Mouse (Mus musculus) neural tube, embryonic 14.5 days (tissue): ENCODE measurements around the gene Bves. TPM values are rescaled to one million over a fixed set of nuclear protein-coding genes. Genes with fewer than 3 reads are reported as not detected.

Source experiments
- ATAC-seq: fragments of 200-750 bp; cut with Nextera tagmentation; 2 replicates; pipeline ENCODE4 v1.8.0; 2017; ENCODE audit warnings: low read depth, mild to moderate bottlenecking, moderate TSS enrichment, moderate library complexity
- H3K27ac ChIP-seq: fragments of 300-500 bp; sonication (generic); 2 replicates; pipeline ENCODE4 v1.5.1; 2014; ENCODE audit warnings: low read depth, mild to moderate bottlenecking, control low read depth, low read length, moderate library complexity, mixed read lengths
- H3K27me3 ChIP-seq: fragments of 300-500 bp; sonication (generic); 2 replicates; pipeline ENCODE4 v1.6.1; 2014; ENCODE audit warnings: low read length; ENCODE audit not compliant: control insufficient read depth, insufficient read depth
- H3K36me3 ChIP-seq: fragments of 300-500 bp; sonication (generic); 2 replicates; pipeline ENCODE4 v1.6.1; 2014; ENCODE audit warnings: low read length, mixed read lengths; ENCODE audit not compliant: control insufficient read depth, insufficient read depth
- H3K4me1 ChIP-seq: fragments of 300-500 bp; sonication (generic); 2 replicates; pipeline ENCODE4 v1.6.1; 2014; ENCODE audit warnings: low read length; ENCODE audit not compliant: control insufficient read depth, insufficient read depth
- H3K4me2 ChIP-seq: fragments of 300-500 bp; sonication (generic); 2 replicates; pipeline ENCODE4 v1.6.1; 2014; ENCODE audit warnings: mild to moderate bottlenecking, low read depth, low read length, control low read depth
- H3K4me3 ChIP-seq: fragments of 300-500 bp; sonication (generic); 2 replicates; pipeline ENCODE4 v1.5.1; 2014; ENCODE audit warnings: low read depth, low read length, control low read depth, mixed read lengths
- H3K9ac ChIP-seq: fragments of 300-500 bp; sonication (generic); replicated peaks from 2 replicates; pipeline ENCODE4 v1.6.1; 2014; ENCODE audit warnings: low read depth, mild to moderate bottlenecking, control low read depth, low read length, mixed read lengths
- H3K9me3 ChIP-seq: fragments of 300-500 bp; sonication (generic); 2 replicates; pipeline ENCODE4 v1.6.1; 2016; ENCODE audit warnings: low read length; ENCODE audit not compliant: control insufficient read depth
- WGBS: fragments of 180-500 bp; shearing (Covaris S2); extraction: QIAGEN DNeasy Blood & Tissue Kit; methylation state at CpG from one replicate; pipeline ENCODE4 v1.1.7; 2014; 5-methylcytosine and 5-hydroxymethylcytosine counted together
- polyA plus RNA-seq: library from polyadenylated mRNA; unstranded; fragments of >200 nt; fragmentation: Nextera tagmentation; extraction: Ambion mirVana; gene quantifications from 2 replicates; pipeline ENCODE4 v1.2.1, GENCODE M21; 2014

The Bves gene
- polyA plus RNA-seq, 1 experiment from 2014 or later = 2.4 TPM

DNA sequence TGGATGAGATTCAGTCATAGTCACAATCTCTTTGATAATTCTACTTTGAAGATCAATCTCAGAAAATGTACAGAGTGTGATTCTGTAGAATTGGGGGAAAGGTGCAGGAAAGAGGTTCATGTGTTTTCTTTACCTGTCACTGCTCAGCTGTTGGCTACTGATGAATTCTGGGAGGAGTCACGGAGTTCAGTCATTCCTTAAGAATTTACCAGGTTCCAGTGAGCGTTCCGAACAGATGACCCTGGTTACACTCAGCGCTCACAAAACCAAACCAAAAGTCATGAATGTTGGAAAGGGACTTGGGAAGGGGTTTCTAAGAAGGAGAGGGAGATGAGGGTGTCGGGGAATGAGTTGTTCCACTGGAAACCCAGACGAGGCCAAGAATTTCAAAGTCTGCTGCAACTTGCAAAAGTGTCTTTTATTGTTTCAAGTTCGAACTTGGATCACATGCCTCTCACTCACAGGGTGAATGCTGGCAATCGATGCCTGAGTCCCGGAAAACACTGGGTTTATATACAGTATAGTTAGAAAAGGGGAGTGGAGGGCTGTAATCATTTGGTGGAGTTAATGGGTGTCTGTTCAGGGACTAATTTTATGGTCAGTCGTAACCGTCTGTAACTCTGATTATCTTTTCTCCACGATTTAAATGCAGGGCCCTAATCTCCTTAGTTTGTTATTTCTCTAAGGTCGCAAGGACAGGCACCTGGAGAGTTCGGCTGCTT lies 32.1 kb upstream of the Bves start:
- no peaks in the 10 kb centered on the region for H3K4me1 ChIP-seq
- no peaks in the 10 kb centered on the region for H3K9me3 ChIP-seq
- no peak overlapping the region for H3K4me3 ChIP-seq
- no peaks in the 10 kb centered on the region for H3K36me3 ChIP-seq
- WGBS = 33% methylated on average over 14 of the region's 14 CpGs
- no peak overlapping the region for H3K4me2 ChIP-seq
- no peak overlapping the region for H3K27ac ChIP-seq
- ATAC-seq = 0 out of 2 replicates have a peak, but pooled peaks have one; percentile 21
- H3K9ac ChIP-seq = no peak overlapping the region
- no peaks in the 10 kb centered on the region for H3K27me3 ChIP-seq

GRCm38 (mm10) chr10:45305173-45305572 lies 30.4 kb upstream of the Bves start:
- H3K36me3 ChIP-seq = no peaks in the 10 kb centered on the region
- no peaks in the 10 kb centered on the region for H3K4me1 ChIP-seq
- H3K27ac ChIP-seq = no peak overlapping the region
- no peaks in the 10 kb centered on the region for H3K9me3 ChIP-seq
- no peak overlapping the region for H3K9ac ChIP-seq
- no peak overlapping the region for H3K4me2 ChIP-seq
- no peaks in the 10 kb centered on the region for H3K27me3 ChIP-seq
- no peak overlapping the region for H3K4me3 ChIP-seq
- no peak for ATAC-seq
- WGBS = 86% methylated on average over 5 of the region's 5 CpGs

- Histone ChIP-seq H3K27ac (no peak overlapping the region), H3K4me1 (0 out of 2 replicates have a peak, but pooled peaks cover 2% of the 10 kb centered on the region), H3K9me3 (no peaks in the 10 kb centered on the region), H3K4me2 (no peak overlapping the region), H3K4me3 (no peak overlapping the region), H3K36me3 (no peaks in the 10 kb centered on the region), H3K27me3 (no peaks in the 10 kb centered on the region), H3K9ac (no peak overlapping the region)
- WGBS = 65% methylated on average over 5 of the region's 5 CpGs
- ATAC-seq = 0 out of 2 replicates have a peak, but pooled peaks have one; percentile 15
Observed at GRCm38 (mm10) chr10:45311129-45311528, 24.4 kb upstream of the Bves start.

GRCm38 (mm10) chr10:45311624-45312023 lies 23.9 kb upstream of the Bves start:
- Histone ChIP-seq H3K36me3 (no peaks in the 10 kb centered on the region), H3K27ac (no peak overlapping the region), H3K4me2 (no peak overlapping the region), H3K4me3 (no peak overlapping the region), H3K9ac (no peak overlapping the region), H3K9me3 (no peaks in the 10 kb centered on the region), H3K27me3 (no peaks in the 10 kb centered on the region), H3K4me1 (0 out of 2 replicates have a peak, but pooled peaks cover 2% of the 10 kb centered on the region)
- ATAC-seq = peak; percentile 62
- WGBS = 45% methylated on average over 7 of the region's 7 CpGs

GRCm38 (mm10) chr10:45314865-45315264 lies 20.7 kb upstream of the Bves start:
- no peak overlapping the region for H3K9ac ChIP-seq
- H3K27ac ChIP-seq = no peak overlapping the region
- no peak overlapping the region for H3K4me2 ChIP-seq
- 90% methylated on average over 16 of the region's 16 CpGs for whole genome bisulfite sequencing
- H3K9me3 ChIP-seq = no peaks in the 10 kb centered on the region
- no peak for ATAC-seq
- no peaks in the 10 kb centered on the region for H3K27me3 ChIP-seq
- H3K4me1 ChIP-seq = 0 out of 2 replicates have a peak, but pooled peaks cover 2% of the 10 kb centered on the region
- no peak overlapping the region for H3K4me3 ChIP-seq
- H3K36me3 ChIP-seq = no peaks in the 10 kb centered on the region

- Histone ChIP-seq H3K4me3 (no peak overlapping the region), H3K9me3 (no peaks in the 10 kb centered on the region), H3K27ac (no peak overlapping the region), H3K9ac (no peak overlapping the region), H3K27me3 (no peaks in the 10 kb centered on the region), H3K4me1 (no peaks in the 10 kb centered on the region), H3K36me3 (no peaks in the 10 kb centered on the region), H3K4me2 (no peak overlapping the region)
- 87% methylated on average over 5 of the region's 5 CpGs for WGBS
- ATAC-seq = no peak
Observed at GRCm38 (mm10) chr10:45318922-45319321, 16.6 kb upstream of the Bves start.

- Histone ChIP-seq H3K4me2 (no peak overlapping the region), H3K4me3 (no peak overlapping the region), H3K27ac (no peak overlapping the region), H3K9me3 (no peaks in the 10 kb centered on the region), H3K36me3 (no peaks in the 10 kb centered on the region), H3K4me1 (no peaks in the 10 kb centered on the region), H3K9ac (no peak overlapping the region), H3K27me3 (no peaks in the 10 kb centered on the region)
- no peak for ATAC-seq
- 33% methylated on average over 3 of the region's 3 CpGs for WGBS
Observed at GRCm38 (mm10) chr10:45320296-45320695, 15.3 kb upstream of the Bves start.

DNA sequence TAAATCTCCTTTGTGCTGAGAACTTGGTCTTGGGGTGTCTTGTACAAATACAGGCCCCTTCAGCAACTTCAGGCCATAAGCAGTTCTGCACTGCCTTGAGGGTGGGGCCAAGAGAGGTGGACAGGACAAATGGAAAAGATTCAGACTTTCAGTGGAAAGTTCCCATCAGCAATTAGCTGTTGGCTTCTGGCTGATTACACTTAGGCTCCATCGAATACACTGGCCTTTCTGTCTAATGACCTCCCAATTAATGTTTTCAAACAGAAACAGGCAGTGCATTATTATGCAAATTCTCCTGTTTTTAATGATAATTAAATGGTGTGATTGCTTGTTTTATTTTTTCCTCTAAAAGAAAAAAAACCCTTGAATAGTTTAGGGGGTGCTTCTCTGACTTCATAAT lies 11.4 kb upstream of the Bves start:
- WGBS = 18% methylated on average over 1 of the region's 1 CpGs
- H3K4me2 ChIP-seq = no peak overlapping the region
- H3K36me3 ChIP-seq = no peaks in the 10 kb centered on the region
- no peak overlapping the region for H3K27ac ChIP-seq
- no peak overlapping the region for H3K4me3 ChIP-seq
- no peaks in the 10 kb centered on the region for H3K9me3 ChIP-seq
- H3K9ac ChIP-seq = no peak overlapping the region
- H3K4me1 ChIP-seq = no peaks in the 10 kb centered on the region
- ATAC-seq = no peak
- no peaks in the 10 kb centered on the region for H3K27me3 ChIP-seq

DNA sequence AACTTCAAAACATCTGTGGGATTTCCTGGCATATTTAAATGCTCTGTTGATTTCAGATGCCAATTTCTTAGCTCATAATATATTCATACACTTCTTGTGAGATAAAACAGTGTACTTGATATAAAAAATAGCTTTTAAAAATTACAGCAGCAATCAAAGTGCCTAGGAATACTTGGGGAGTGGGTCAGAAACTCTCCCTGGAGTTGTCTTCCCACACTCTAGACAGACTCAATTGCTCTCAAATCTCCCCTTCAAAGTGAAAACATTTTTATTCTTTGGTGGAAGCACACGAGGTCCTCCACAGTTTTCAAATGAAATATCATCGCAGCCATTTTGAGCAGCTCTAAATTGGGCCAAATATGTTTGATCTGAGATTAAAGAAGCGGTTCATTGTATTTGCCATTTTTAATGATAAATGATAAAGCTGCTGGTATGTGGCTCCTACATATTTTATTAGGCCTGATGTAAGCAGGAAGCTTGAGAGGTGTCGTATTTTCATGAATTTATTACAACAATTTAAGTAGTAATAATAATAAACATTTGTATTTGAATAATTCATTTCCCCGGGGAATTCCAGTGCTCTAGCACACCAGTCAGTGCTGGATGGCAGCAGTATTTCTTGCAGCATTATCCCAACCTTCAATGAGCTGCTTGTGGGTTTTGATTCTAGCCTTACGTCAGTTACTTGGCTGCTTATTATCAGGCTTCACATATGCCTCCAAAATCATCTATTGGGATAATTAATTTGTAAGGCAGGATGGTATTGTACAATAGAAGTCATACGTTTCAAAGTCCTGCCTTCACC lies 7.2 kb upstream of the Bves start:
- ATAC-seq = peak; percentile 93
- Histone ChIP-seq H3K4me3 (no peak overlapping the region), H3K4me1 (no peaks in the 10 kb centered on the region), H3K27ac (no peak overlapping the region), H3K9me3 (no peaks in the 10 kb centered on the region), H3K9ac (no peak overlapping the region), H3K27me3 (no peaks in the 10 kb centered on the region), H3K4me2 (no peak overlapping the region), H3K36me3 (no peaks in the 10 kb centered on the region)
- WGBS = 48% methylated on average over 7 of the region's 7 CpGs
